Mouse (Mus musculus) midbrain, embryonic 16.5 days (tissue): ENCODE measurements around the gene Cnbd2. TPM values are rescaled to one million over a fixed set of nuclear protein-coding genes. Genes with fewer than 3 reads are reported as not detected.

Experiments
- ATAC-seq: fragments of 200-750 bp; cut with Nextera tagmentation; 2 replicates; pipeline ENCODE4 v1.8.0; 2017; ENCODE audit warnings: moderate TSS enrichment
- H3K27ac ChIP-seq: fragments of 300-500 bp; sonication (generic); 2 replicates; pipeline ENCODE4 v1.5.1; 2014; ENCODE audit warnings: mild to moderate bottlenecking, low read length, mixed read lengths
- H3K27me3 ChIP-seq: fragments of 300-500 bp; sonication (generic); 2 replicates; pipeline ENCODE4 v1.6.1; 2014; ENCODE audit warnings: low read depth, low read length, mixed read lengths; ENCODE audit not compliant: control insufficient read depth, insufficient read depth
- H3K36me3 ChIP-seq: fragments of 300-500 bp; sonication (generic); 2 replicates; pipeline ENCODE4 v1.6.1; 2014; ENCODE audit warnings: mild to moderate bottlenecking, low read length, moderate library complexity, mixed read lengths; ENCODE audit not compliant: control insufficient read depth, insufficient read depth
- H3K4me1 ChIP-seq: fragments of 300-500 bp; sonication (generic); 2 replicates; pipeline ENCODE4 v1.6.1; 2014; ENCODE audit warnings: mild to moderate bottlenecking, low read length, mixed read lengths; ENCODE audit not compliant: control insufficient read depth, insufficient read depth
- H3K4me2 ChIP-seq: fragments of 300-500 bp; sonication (generic); 2 replicates; pipeline ENCODE4 v1.6.1; 2014; ENCODE audit warnings: mild to moderate bottlenecking, low read length, mixed read lengths
- H3K4me3 ChIP-seq: fragments of 300-500 bp; sonication (generic); 2 replicates; pipeline ENCODE4 v1.5.1; 2014; ENCODE audit warnings: low read depth, mild to moderate bottlenecking, low read length, moderate library complexity, mixed read lengths
- H3K9ac ChIP-seq: fragments of 300-500 bp; sonication (generic); 2 replicates; pipeline ENCODE4 v1.6.1; 2014; ENCODE audit warnings: low read depth, low read length, mixed read lengths
- H3K9me3 ChIP-seq: fragments of 300-500 bp; sonication (generic); replicated peaks from 2 replicates; pipeline ENCODE4 v1.6.1; 2014; ENCODE audit warnings: mild to moderate bottlenecking, low read length, mixed read lengths; ENCODE audit not compliant: control insufficient read depth, poor library complexity, severe bottlenecking
- WGBS: fragments of 180-500 bp; shearing (Covaris S2); extraction: QIAGEN DNeasy Blood & Tissue Kit; methylation state at CpG from one replicate; pipeline ENCODE4 v1.1.7; 2014; 5-methylcytosine and 5-hydroxymethylcytosine counted together
- polyA plus RNA-seq: library from polyadenylated mRNA; unstranded; fragments of >200 nt; fragmentation: Nextera tagmentation; extraction: Ambion mirVana; gene quantifications from 2 replicates; pipeline ENCODE4 v1.2.1, GENCODE M21; 2015

Cnbd2 gene
- 5.9 and 7.0 TPM in 2 replicates for polyA plus RNA-seq

DNA sequence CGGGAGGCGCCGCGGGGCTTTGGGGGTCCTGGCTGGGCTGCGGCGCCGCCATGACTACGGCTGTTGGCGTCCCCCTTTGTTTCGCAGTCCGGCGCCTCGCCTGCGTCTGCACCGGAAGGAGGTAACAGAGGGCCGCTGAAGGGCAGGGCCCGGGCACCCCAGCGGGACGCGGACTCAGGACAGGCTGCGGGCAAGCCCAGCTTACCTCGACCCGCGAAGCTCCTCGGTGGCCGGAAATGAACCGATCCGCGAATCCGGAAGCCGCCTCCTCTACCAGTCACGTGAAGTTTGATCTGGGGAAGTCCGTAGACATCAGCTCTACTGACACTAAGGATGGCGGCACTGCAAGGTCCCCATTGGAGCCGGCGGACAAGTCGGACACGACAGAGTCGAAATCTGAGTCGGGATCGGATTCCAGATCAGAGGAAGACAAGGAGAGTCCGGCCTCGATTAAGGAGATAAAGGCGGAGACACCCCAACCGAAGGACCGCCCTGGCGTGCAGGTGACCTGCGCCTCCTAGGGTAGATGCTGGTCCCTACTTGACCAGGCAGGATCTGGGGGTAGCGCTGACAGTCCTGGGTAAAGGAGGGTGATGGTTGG, at the start of gene Cnbd2, which contains the start of gene Scand1:
Gene Cnbd2 (plus strand): TSS at position 3 of the 601 bp plus-strand sequence.
Gene Scand1 (minus strand): TSS at position 408 of the 601 bp plus-strand sequence.
- WGBS = under 1% methylated on average over 46 of the region's 49 CpGs
- H3K4me3 ChIP-seq = peak within 1 kb of the TSS; percentile 93
- H3K27me3 ChIP-seq = no peaks in the 10 kb centered on the region
- peak within 1 kb of the TSS; percentile 96 for H3K27ac ChIP-seq
- H3K36me3 ChIP-seq = no peaks in the 10 kb centered on the region
- no peaks in the 10 kb centered on the region for H3K9me3 ChIP-seq
- peaks cover 12% of the 10 kb centered on the region for H3K4me1 ChIP-seq
- peak; percentile 95 for ATAC-seq
- H3K9ac ChIP-seq = peak within 1 kb of the TSS; percentile 94
- H3K4me2 ChIP-seq = peak within 1 kb of the TSS; percentile 75

GRCm38 (mm10) chr2:156263204-156263893, 48.8 kb upstream of the Cnbd2 start:
- ATAC-seq = no peak
- no peaks in the 10 kb centered on the region for H3K4me1 ChIP-seq
- no peaks in the 10 kb centered on the region for H3K9me3 ChIP-seq
- no peak overlapping the region for H3K4me3 ChIP-seq
- WGBS = 87% methylated on average over 4 of the region's 4 CpGs
- H3K27me3 ChIP-seq = no peaks in the 10 kb centered on the region
- no peak overlapping the region for H3K27ac ChIP-seq
- peaks cover 7% of the 10 kb centered on the region; the same call in 1 of the 2 replicates for H3K36me3 ChIP-seq
- H3K4me2 ChIP-seq = no peak overlapping the region
- no peak overlapping the region for H3K9ac ChIP-seq

DNA sequence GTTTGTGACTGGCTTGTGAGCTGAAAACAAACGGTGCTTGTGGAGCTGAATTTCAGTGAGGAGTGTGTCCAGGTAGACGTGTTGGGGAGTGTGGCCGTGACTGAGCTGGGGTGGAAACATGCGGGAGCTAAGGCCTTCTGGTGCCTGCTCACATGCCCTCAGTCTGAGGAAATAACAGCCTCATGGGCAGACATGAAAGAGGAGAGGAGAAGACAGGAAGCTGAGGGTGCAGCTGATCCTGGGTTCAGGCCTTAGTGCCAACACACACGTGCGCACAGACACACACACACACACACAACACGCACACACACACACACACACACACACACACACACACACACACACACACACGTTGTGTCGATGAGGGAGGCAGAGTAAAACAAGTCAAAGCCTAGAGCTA, 44.5 kb upstream of the Cnbd2 start:
- 97% methylated on average over 9 of the region's 9 CpGs for WGBS
- Histone ChIP-seq H3K36me3 (no peaks in the 10 kb centered on the region), H3K9me3 (no peaks in the 10 kb centered on the region), H3K4me1 (no peaks in the 10 kb centered on the region), H3K27ac (no peak overlapping the region), H3K27me3 (no peaks in the 10 kb centered on the region), H3K4me3 (no peak overlapping the region), H3K4me2 (no peak overlapping the region), H3K9ac (no peak overlapping the region)
- ATAC-seq = no peak

- H3K9me3 ChIP-seq = no peaks in the 10 kb centered on the region
- no peaks in the 10 kb centered on the region for H3K4me1 ChIP-seq
- no peak overlapping the region for H3K4me3 ChIP-seq
- H3K9ac ChIP-seq = no peak overlapping the region
- no peak overlapping the region for H3K27ac ChIP-seq
- no peak for ATAC-seq
- no peaks in the 10 kb centered on the region; the same call in 1 of the 2 replicates for H3K36me3 ChIP-seq
- 97% methylated on average over 6 of the region's 6 CpGs for WGBS
- H3K4me2 ChIP-seq = no peak overlapping the region
- no peaks in the 10 kb centered on the region for H3K27me3 ChIP-seq
Measured at GRCm38 (mm10) chr2:156272553-156272952, 39.5 kb upstream of the Cnbd2 start.

DNA sequence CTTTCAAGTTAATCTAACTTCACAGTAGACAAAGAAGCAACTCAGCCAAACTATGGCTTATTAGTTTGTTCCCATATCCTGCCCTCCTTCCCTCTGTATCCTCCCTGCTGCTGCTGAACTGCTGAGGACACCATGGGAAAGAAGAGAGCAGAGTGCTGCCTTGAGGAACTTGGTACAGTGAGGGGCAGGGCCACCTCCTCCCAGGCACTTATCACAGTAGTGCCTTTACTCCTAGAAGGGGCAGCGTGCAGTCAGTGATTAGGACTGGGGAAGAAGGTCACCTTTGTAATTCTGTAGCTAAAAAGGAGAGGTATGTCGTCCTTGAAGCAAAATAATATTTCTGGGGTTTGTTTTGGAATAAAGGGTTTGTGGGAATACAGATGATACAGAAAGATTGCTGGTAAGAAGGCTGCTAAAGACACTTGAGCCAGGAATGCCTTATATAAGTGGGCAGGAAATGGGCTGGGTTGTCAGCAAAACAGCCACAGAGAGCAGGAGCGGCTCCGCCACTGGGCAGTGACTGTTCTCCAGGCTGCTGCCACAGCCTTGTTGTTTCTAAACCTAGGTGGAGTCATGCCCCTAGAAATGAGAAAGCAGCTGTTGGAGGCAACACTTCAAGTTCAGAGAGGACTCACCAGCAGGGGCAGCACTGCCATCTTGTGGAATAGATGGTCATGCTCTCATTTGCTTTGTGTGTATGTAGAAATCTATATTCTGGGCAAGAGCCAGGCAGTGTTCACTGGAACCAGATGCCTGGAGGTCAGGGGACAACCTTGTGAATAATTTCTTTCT, 33.7 kb upstream of the Cnbd2 start:
- H3K4me3 ChIP-seq = no peak overlapping the region
- H3K9ac ChIP-seq = no peak overlapping the region
- H3K27me3 ChIP-seq = no peaks in the 10 kb centered on the region
- H3K9me3 ChIP-seq = no peaks in the 10 kb centered on the region
- peaks cover 5% of the 10 kb centered on the region for H3K36me3 ChIP-seq
- peak; percentile 67 for ATAC-seq
- 0 out of 2 replicates have a peak, but pooled peaks cover 2% of the 10 kb centered on the region for H3K4me1 ChIP-seq
- peak overlapping the region; percentile 49 for H3K27ac ChIP-seq
- WGBS = 62% methylated on average over 4 of the region's 4 CpGs
- H3K4me2 ChIP-seq = no peak overlapping the region

- Histone ChIP-seq H3K9ac (no peak overlapping the region), H3K27me3 (no peaks in the 10 kb centered on the region), H3K9me3 (no peaks in the 10 kb centered on the region), H3K4me3 (no peak overlapping the region), H3K4me1 (0 out of 2 replicates have a peak, but pooled peaks cover 2% of the 10 kb centered on the region), H3K27ac (no peak overlapping the region), H3K4me2 (no peak overlapping the region), H3K36me3 (peaks cover 5% of the 10 kb centered on the region)
- ATAC-seq = no peak
- 82% methylated on average over 4 of the region's 4 CpGs for WGBS
Measured at GRCm38 (mm10) chr2:156281227-156281626, 30.9 kb upstream of the Cnbd2 start.

- ATAC-seq = no peak
- Histone ChIP-seq H3K36me3 (peaks cover 13% of the 10 kb centered on the region), H3K4me2 (no peak overlapping the region), H3K9ac (no peak overlapping the region), H3K4me3 (no peak overlapping the region), H3K4me1 (no peaks in the 10 kb centered on the region), H3K27me3 (no peaks in the 10 kb centered on the region), H3K27ac (no peak overlapping the region), H3K9me3 (no peaks in the 10 kb centered on the region)
- 68% methylated on average over 2 of the region's 2 CpGs for WGBS
Measured at GRCm38 (mm10) chr2:156285161-156285560, 26.9 kb upstream of the Cnbd2 start.

DNA sequence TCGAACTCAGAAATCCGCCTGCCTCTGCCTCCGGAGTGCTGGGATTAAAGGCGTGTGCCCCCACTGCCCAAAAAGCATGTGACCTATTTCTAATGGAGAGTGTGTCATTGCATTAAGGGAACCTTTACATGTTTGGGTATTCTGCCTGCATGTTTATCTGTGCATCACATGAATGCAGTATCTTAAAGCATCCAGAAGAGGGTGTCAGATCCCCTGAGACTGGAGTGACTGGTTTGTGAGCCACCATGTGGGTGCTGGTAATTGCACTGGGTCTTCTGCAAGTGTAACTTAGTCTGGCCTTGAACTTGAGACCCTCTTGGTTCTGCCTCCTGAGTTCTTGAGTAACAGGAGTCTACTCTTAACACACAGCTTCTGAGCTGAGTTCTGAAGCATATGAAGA, 25.4 kb upstream of the Cnbd2 start:
- peaks cover 18% of the 10 kb centered on the region for H3K36me3 ChIP-seq
- H3K9ac ChIP-seq = no peak overlapping the region
- no peak overlapping the region for H3K4me3 ChIP-seq
- H3K27ac ChIP-seq = no peak overlapping the region
- no peaks in the 10 kb centered on the region for H3K4me1 ChIP-seq
- no peaks in the 10 kb centered on the region for H3K27me3 ChIP-seq
- H3K4me2 ChIP-seq = no peak overlapping the region
- no peak for ATAC-seq
- H3K9me3 ChIP-seq = no peaks in the 10 kb centered on the region
- WGBS = 99% methylated on average over 4 of the region's 4 CpGs
